Mouse (Mus musculus): ENCODE measurements at regions not wholly inside any gene's neighbourhood (a gene's known extent, or its start where the extent isn't known, plus 50 kb on each side); places are given as distances from the start of the nearest gene placed in this dataset.
A peak's percentile ranks its signal among the peaks of the same experiment; 100 is the strongest.

DNA sequence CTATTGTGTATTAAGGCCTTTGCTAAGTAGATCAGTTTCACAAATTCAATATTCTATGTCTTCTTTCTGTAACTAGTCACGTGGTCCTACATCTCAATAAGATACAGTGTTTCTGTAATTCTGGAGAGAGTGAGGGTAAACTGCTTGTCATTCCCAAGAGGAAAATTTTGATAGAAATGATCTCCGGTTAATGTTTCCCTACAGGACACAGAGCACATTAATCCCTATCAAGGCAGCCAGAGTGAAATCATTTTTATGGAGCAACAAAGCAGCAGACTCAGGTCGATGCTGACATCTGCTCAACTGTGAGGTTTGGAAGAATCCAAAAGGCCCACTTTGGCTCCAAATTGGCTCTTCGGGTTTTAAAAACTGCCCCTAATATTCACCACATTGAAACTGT, 451.7 kb downstream of the Arl4a start:
- no peak for DNase-seq

- DNase-seq, result no peak
These were observed 460.2 kb downstream of the Arl4a start for GRCm38 (mm10) chr12:39577610-39578009.

DNA sequence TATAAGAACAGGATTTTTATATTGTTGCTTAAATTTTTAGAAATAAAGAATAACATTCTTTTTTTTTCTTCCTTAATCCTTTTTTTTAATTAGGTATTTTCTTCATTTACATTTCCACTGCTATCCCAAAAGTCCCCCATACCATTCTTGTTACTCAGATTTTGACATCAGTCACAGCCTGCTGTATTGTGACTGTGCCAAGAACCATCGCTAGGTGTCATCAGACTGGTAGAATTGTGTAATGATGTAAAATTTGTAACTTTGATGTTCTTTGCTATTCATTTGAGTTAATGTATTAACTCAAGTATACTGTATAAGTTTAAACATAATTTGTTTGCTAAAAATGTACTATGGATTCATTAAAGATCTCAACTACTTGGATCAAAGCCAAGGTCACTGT, 465.0 kb downstream of the Arl4a start:
- no peak for DNase-seq

- DNase-seq, result no peak
These were observed 465.7 kb downstream of the Arl4a start for GRCm38 (mm10) chr12:39572147-39572546.

GRCm38 (mm10) chr12:39560734-39561446, 476.9 kb downstream of the Arl4a start:
- no peak for DNase-seq

DNA sequence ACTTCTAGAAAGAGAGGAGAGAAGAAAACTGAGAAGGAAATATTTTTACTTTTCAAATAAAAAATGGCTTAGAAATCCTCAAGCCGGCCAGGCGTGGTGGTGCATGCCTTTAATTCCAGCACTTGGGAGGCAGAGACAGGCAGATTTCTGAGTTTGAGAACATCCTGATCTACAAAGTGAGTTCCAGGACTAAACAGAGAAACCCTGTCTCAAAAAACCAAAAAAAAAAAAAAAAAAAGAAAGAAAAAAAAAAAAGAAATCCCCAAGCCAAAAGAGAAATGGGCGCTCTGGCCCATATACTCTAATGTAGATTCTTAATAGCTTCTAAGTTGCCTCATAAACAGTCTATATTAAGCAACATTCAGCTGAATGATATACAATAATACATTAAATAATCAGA, 479.3 kb downstream of the Arl4a start:
- no peak for DNase-seq

DNA sequence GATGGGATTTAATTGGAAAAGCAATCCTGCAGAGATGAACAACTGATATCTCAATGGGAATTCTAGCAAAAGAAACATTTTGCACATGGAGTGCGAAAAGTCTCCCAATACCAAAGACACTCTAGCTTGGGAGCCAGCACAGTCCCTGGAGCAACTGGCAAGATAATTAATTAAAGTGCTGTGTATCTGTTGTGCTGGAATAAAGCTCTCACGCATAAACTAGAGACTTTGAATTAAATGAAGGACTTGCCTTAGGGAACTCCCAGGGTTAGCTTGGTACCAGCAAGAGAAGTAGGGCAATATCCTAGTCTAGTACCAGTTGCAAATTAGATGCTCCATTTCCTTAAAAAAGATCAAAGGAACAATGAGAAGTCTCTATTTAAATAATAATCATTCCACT, 501.5 kb downstream of the Arl4a start:
- no peak for DNase-seq

- no peak for DNase-seq
These were observed 509.7 kb downstream of the Arl4a start for GRCm38 (mm10) chr12:39528121-39528520.

GRCm38 (mm10) chr12:39527216-39527600, 510.6 kb downstream of the Arl4a start:
- DNase-seq, result no peak

GRCm38 (mm10) chr12:39526535-39527215, 511.1 kb downstream of the Arl4a start:
- DNase-seq, result no peak

DNA sequence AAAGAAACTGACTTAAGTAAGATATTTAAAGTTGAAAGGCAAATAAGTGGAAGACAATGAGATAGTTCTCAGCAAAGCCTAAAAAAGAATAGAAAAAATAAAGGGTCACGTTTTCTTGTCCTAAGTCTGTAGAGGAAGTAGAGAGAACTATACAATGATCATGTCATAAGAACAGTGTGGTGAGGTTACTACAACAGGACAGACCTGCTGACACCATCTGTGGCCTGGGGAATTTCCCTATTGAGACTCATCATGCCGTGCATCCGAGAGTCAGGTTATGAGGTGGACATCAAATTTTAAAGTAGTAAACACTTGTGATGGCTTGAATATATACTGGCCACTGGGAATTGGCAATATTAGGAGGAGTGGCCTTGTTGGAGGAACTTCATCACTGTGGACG, 522.1 kb downstream of the Arl4a start:
- DNase-seq, result no peak

GRCm38 (mm10) chr12:39510855-39511254, 527.0 kb downstream of the Arl4a start:
- no peak for DNase-seq

DNA sequence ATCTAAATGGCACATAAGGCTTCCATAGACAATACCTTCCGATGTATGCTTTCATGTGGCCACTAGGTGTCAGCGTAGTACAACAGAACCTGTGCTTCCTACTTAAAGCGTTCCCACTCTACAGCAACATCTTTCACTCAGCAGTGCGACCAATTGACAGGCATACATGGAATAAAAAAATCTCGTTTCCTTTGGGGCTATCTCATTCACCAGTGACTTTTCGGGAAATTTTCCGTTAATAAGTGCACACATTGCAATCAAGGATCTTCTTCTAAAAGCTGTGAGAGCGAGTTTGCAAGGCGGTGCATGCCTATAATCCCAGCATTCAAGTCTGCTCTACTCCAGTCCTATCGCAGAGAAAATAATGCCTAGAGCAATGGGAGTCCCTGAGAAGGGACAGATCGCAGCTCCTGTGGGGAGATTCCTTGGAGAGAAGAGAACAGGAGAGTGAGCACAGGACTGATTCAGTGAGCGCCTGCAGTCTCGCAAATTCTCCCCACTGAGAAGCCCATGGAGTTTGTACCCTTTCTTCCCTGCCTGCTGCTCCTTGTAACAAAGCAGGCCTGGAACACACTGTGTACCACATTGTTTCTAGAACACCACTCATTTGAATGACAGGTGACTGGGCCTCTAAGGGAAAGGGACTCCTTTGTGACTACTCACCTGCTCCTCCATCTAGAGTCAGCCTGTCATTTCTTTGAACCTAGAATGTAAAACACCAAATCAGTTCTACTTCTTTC, 527.6 kb downstream of the Arl4a start:
- DNase-seq, result peak; percentile 35

- DNase-seq, result no peak
These were observed 541.6 kb downstream of the Arl4a start for GRCm38 (mm10) chr12:39496203-39496602.

DNA sequence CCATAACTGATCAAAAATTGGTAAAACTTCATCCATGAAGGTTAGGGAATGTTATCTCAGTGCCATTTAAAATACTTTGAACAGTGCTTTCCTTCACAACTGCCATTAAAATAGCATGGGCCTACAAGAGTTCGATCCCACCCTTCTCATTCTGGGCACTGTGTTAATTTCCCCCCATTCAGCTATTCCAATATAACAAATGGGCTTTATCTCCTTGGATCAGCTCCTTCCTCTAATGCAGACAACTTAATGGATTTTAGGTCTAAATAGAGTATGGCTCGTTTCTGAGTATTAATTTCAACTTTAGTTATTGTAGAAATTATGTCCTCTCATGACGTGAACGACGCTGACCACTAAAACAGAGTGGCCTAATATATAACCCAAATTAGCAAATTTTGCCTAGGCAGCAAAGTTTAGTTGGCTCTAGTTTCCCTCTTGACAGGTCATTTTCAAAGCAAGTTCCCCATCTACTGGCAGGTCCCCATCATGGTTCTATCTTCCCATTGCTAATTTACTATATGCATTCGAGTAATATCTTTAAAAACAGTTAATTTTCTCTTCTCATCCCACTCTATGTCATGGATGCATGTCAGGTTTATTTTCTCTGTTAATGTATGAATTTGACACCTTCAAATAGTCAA, 544.1 kb downstream of the Arl4a start:
- DNase-seq, result no peak

DNA sequence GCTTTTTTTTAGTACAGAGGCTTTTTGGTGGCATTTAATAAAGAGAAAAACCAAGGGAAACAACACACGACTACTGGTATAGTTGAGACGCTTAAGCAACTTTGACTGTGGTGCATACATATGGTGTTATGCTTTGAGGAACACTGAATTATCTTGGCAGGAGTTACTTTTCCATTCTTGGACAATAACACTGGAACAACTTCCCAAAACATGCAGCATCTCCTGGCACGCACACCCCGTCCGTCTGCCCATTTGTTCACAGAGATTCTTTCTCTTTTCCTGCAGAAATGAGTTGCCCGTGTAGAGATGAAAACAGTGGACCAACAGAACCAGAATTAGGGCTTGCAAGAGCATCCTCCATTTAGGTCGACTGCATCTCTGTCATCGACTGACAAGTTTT, 544.7 kb downstream of the Arl4a start:
- DNase-seq, result no peak

- DNase-seq, result no peak
These were observed 564.8 kb downstream of the Arl4a start for GRCm38 (mm10) chr12:39472984-39473383.

Measured in liver (tissue).